Mouse (Mus musculus): ENCODE data around the gene Nme6. TPM values are rescaled to one million over a fixed set of nuclear protein-coding genes. Genes with fewer than 3 reads are reported as not detected.

Gene Nme6
- polyA plus RNA-seq, 1 experiment from 2014 or later = 98.4 TPM

DNA sequence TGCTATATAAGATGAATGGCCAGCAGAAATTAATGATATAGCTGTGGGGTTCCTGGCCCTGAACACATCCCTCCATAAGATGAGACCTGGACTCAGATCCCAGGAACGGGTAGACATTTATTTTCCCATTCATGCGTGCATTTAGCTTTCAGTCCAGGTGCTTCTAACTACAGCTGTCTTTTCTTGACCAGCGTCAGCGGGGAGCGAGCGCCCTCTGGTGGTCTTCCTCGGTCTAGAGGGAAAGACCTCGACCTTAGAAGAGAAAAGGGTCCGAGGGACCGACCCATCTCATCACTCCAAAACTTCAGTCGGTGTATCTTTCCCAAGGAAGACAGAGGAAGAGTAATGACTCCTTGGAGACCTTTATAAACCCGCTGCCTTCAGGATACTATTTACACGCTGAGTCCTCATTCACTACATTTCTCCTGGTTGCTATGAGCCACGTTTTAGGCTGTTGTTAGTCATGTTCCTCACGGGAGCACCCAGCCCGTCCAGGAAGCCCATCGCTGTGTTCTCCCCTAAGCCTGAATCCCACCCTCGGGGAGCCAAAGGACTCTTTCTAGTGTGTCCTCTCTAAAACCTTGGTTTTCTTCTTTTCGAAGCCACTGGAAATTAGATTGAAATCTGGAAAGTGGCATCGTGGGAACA lies 30.0 kb downstream of the Nme6 start:
- DNase-seq (ENCODE audit: low spot score, missing footprints) = peak; percentile 99
- no peak overlapping the region for H3K4me3 ChIP-seq (ENCODE audit: low read depth, low read length)
- no peaks in the 10 kb centered on the region for H3K4me1 ChIP-seq (ENCODE audit: control insufficient read depth, insufficient read depth, low read length)
- peak; percentile 59 for ATAC-seq (ENCODE audit: low FRiP score)
- H3K36me3 ChIP-seq (ENCODE audit: control insufficient read depth, insufficient read depth, low read length) = no peaks in the 10 kb centered on the region
- H3K4me2 ChIP-seq = 0 out of 2 replicates have a peak overlapping the region, but pooled peaks have one; percentile 6
- WGBS = 23% methylated on average over 20 of the region's 20 CpGs
- H3K27ac ChIP-seq (ENCODE audit: low read depth, low read length) = no peak overlapping the region
- no peak overlapping the region for H3K9ac ChIP-seq (ENCODE audit: low read length)
- no peaks in the 10 kb centered on the region for H3K27me3 ChIP-seq (ENCODE audit: control insufficient read depth, insufficient read depth, low read length)
- H3K9me3 ChIP-seq (ENCODE audit: control insufficient read depth, low read length) = no peaks in the 10 kb centered on the region

DNA sequence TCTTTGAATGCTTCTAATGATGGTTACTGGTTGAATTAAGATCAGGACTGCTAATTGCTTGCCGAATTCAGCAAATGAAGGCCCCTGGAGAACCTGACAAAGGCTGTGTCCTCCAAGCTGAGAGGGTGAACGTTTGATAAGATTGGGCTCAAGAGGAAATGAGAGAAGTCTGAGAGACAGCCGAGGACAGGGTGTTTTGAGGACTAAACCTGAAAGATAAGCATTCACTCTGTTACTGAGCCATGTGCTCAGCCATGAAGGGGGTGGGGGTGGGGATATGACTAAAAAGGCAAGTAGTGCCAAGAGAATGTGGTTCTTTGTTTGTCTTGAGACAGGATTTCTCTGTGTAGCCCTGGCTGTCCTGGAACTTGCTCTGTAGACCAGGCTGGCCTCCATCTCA lies 30.5 kb downstream of the Nme6 start:
- H3K36me3 ChIP-seq (ENCODE audit: control insufficient read depth, insufficient read depth, low read length) = no peaks in the 10 kb centered on the region
- WGBS = 75% methylated on average over 3 of the region's 3 CpGs
- H3K9ac ChIP-seq (ENCODE audit: low read length) = no peak overlapping the region
- no peaks in the 10 kb centered on the region for H3K4me1 ChIP-seq (ENCODE audit: control insufficient read depth, insufficient read depth, low read length)
- H3K27me3 ChIP-seq (ENCODE audit: control insufficient read depth, insufficient read depth, low read length) = no peaks in the 10 kb centered on the region
- no peak overlapping the region for H3K4me2 ChIP-seq
- no peak for ATAC-seq (ENCODE audit: low FRiP score)
- no peak overlapping the region for H3K4me3 ChIP-seq (ENCODE audit: low read depth, low read length)
- H3K9me3 ChIP-seq (ENCODE audit: control insufficient read depth, low read length) = no peaks in the 10 kb centered on the region
- no peak overlapping the region for H3K27ac ChIP-seq (ENCODE audit: low read depth, low read length)
- no peak for DNase-seq (ENCODE audit: low spot score, missing footprints)

DNA sequence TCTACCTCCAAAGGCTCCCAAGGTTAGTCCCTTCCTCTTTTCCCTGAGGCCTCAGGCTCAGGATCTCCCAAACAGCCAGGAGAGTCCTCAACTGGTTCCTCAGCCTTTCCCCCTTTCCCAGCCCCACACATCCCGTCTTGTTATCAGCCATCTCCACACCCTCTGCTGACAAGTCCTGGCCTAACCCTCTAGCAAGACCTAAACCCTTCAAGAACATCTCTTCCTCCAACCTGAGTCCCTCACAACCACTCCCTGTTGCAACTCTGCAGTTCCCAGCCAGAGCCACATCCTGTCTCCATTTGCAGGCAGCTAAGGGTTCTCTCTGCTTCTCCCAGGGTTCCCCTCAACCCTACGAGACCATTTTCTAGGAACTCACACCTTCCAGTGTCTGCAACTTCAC lies 33.7 kb downstream of the Nme6 start:
- Histone ChIP-seq H3K4me1 (ENCODE audit: control insufficient read depth, insufficient read depth, low read length) (no peaks in the 10 kb centered on the region), H3K9me3 (ENCODE audit: control insufficient read depth, low read length) (no peaks in the 10 kb centered on the region), H3K4me3 (ENCODE audit: low read depth, low read length) (no peak overlapping the region), H3K27me3 (ENCODE audit: control insufficient read depth, insufficient read depth, low read length) (no peaks in the 10 kb centered on the region), H3K27ac (ENCODE audit: low read depth, low read length) (no peak overlapping the region), H3K36me3 (ENCODE audit: control insufficient read depth, insufficient read depth, low read length) (no peaks in the 10 kb centered on the region), H3K9ac (ENCODE audit: low read length) (no peak overlapping the region), H3K4me2 (no peak overlapping the region)
- ATAC-seq (ENCODE audit: low FRiP score) = no peak
- DNase-seq (ENCODE audit: low spot score, missing footprints) = no peak
- WGBS = 73% methylated on average over 2 of the region's 2 CpGs

DNA sequence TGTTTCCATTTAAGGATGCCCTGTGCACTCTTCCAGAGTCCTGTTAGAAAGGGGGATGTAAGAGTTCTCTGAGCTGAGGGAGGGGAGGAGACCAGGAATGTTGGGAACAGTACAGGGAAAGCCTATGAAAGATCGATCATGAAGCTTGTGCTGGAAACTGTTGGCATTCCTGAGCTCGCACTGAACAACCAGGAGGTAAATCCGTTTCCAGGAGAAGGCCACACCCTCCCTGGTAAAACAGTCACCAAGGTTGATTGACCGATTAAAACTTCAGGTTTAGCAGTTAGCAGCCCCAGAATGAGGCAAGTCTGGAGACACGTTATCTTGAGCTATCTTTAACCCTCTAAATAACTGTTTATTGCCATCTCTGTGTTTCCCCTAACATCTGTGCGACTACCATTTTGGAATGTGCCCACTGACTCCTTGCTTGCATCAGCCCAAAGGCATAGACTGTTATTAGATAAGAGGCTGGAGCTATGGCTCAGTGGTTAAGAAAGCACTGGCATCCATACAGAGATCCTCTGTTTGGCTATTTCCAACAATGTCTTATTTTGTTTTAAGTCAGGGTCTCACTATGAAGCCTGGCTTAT lies 38.5 kb downstream of the Nme6 start:
- ATAC-seq (ENCODE audit: low FRiP score) (no peak), DNase-seq (ENCODE audit: low spot score, missing footprints) (no peak)
- Histone ChIP-seq H3K4me1 (ENCODE audit: control insufficient read depth, insufficient read depth, low read length) (no peaks in the 10 kb centered on the region), H3K9ac (ENCODE audit: low read length) (no peak overlapping the region), H3K4me2 (no peak overlapping the region), H3K27me3 (ENCODE audit: control insufficient read depth, insufficient read depth, low read length) (no peaks in the 10 kb centered on the region), H3K27ac (ENCODE audit: low read depth, low read length) (no peak overlapping the region), H3K36me3 (ENCODE audit: control insufficient read depth, insufficient read depth, low read length) (no peaks in the 10 kb centered on the region), H3K4me3 (ENCODE audit: low read depth, low read length) (no peak overlapping the region), H3K9me3 (ENCODE audit: control insufficient read depth, low read length) (no peaks in the 10 kb centered on the region)
- WGBS = 45% methylated on average over 6 of the region's 6 CpGs

DNA sequence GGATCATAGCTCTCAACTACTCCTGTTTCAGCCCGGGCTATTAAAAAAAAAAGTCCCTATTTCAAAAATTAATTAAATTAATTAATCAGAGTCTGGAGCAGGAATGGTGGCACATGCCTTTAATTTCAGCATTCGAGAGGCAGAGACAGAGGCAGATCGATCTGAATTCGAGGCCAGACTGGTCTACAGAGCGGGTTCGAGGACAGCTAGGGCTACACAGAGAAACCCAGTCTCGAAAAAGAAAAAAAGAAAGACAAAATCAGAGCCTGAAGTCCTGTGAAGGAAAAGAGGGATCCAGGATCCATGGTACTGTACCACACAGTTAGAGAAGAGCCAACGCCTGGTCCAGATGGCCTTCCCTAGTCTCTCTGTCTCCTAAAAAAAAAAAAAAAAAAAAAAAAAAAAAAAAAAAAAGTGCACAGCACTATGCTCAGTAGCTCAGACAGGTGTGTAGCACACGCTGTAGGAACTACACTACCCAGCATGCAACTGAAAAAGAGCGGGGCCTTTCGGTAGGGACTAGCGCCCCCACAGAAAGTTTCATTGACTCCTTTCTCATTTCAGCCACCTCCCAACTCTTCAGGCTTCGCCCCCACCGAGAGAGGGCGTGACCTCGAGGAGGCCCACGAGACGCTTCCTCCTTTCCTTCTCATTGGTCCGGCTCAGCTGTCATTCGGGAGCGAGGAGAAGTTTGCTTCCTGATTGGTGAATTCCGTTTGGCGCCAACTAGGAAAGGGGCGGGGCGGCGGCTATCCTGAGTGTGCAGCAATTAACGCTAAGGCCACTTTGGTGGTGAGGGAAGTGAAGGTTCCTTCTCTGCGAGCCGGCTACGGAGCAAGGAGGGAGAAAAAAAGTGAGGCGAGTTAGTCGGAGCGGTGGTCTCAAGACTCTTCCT lies 42.5 kb downstream of the Nme6 start, which contains the start of gene Cdc25a:
Cdc25a (plus strand) TSS at position 783 of the 895 bp plus-strand sequence.
- H3K9ac ChIP-seq (ENCODE audit: low read length) = peak within 1 kb of the TSS; percentile 98
- ATAC-seq (ENCODE audit: low FRiP score) (peak; percentile 94), DNase-seq (ENCODE audit: low spot score, missing footprints) (peak; percentile 99)
- peak within 1 kb of the TSS; percentile 99 for H3K4me3 ChIP-seq (ENCODE audit: low read depth, low read length)
- peak within 1 kb of the TSS; percentile 64 for H3K27ac ChIP-seq (ENCODE audit: low read depth, low read length)
- H3K27me3 ChIP-seq (ENCODE audit: control insufficient read depth, insufficient read depth, low read length) = no peaks in the 10 kb centered on the region
- 7% methylated on average over 33 of the region's 33 CpGs for WGBS
- no peaks in the 10 kb centered on the region for H3K9me3 ChIP-seq (ENCODE audit: control insufficient read depth, low read length)
- H3K36me3 ChIP-seq (ENCODE audit: control insufficient read depth, insufficient read depth, low read length) = peaks cover 11% of the 10 kb centered on the region
- peak within 1 kb of the TSS; percentile 85 for H3K4me2 ChIP-seq
- H3K4me1 ChIP-seq (ENCODE audit: control insufficient read depth, insufficient read depth, low read length) = peaks cover 9% of the 10 kb centered on the region; the same call in 1 of the 2 replicates

DNA sequence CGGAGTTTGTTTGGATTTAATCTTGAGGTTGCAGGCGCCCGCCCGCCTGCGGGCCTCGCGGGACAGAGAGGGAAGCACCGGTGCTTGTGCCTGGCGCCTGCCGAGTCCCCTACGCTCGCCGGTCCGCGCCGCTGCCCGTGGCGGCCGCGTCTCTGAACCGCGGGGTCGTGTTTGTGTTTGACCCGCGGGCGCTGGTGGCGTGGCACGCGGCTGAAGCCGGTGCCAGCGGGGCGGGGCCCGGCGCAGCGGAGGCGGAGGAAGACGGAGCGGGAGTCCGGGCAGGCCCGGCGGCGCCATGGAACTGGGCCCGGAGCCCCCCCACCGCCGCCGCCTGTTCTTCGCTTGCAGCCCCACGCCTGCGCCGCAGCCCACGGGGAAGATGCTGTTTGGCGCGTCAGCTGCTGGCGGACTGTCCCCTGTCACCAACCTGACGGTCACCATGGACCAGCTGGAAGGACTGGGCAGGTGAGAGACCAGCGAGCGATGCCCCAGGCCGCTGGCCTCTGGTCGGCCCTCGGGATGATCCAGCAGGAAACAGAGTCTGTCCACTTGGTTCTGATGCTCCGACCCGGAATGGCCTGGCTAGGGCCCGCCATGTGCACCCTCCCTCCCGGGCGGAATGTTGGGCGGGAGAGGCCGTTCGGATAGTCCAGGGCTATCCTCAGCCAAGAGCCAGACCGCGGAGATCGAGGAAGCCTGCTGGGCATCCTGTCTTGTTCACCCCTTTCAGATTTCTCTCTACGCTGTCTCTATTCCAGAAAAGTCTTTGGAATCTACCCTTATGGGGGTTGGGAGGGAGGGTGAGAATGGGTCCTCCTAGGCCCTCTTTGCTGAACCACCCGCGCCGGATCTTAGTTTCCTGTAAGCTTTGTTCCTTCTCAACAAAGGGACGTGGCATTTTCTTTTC lies 43.4 kb downstream of the Nme6 start:
- H3K9me3 ChIP-seq (ENCODE audit: control insufficient read depth, low read length) = no peaks in the 10 kb centered on the region
- no peaks in the 10 kb centered on the region for H3K27me3 ChIP-seq (ENCODE audit: control insufficient read depth, insufficient read depth, low read length)
- WGBS = under 1% methylated on average over 72 of the region's 76 CpGs
- peak overlapping the region; percentile 99 for H3K4me3 ChIP-seq (ENCODE audit: low read depth, low read length)
- peak overlapping the region; percentile 85 for H3K4me2 ChIP-seq
- peak; percentile 95 for DNase-seq (ENCODE audit: low spot score, missing footprints)
- peak overlapping the region; percentile 98 for H3K9ac ChIP-seq (ENCODE audit: low read length)
- H3K36me3 ChIP-seq (ENCODE audit: control insufficient read depth, insufficient read depth, low read length) = peaks cover 18% of the 10 kb centered on the region
- peak; percentile 69 for ATAC-seq (ENCODE audit: low FRiP score)
- peak overlapping the region; percentile 64 for H3K27ac ChIP-seq (ENCODE audit: low read depth, low read length)
- H3K4me1 ChIP-seq (ENCODE audit: control insufficient read depth, insufficient read depth, low read length) = peaks cover 9% of the 10 kb centered on the region; the same call in 1 of the 2 replicates

DNA sequence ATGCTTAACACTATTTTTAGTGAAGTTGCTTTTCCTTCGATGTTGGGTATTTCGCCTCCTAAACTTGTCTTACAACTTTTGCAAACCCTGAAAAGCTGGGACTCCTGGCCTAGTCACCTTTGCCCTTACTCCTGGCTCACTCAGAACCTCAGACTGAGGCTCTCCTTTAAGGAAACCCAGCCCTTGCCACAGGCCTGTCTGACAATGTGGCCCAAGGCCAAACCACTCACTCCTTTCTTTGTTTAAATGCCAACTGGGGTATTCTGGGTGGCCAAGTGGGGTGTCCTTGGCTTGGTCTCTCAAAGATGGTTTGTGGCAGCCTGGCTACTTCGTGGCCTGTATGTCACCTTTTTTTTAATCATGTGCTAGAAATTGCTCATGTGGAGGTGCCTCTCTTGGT lies 44.2 kb downstream of the Nme6 start:
- H3K4me1 ChIP-seq (ENCODE audit: control insufficient read depth, insufficient read depth, low read length) = peaks cover 9% of the 10 kb centered on the region; the same call in 1 of the 2 replicates

DNA sequence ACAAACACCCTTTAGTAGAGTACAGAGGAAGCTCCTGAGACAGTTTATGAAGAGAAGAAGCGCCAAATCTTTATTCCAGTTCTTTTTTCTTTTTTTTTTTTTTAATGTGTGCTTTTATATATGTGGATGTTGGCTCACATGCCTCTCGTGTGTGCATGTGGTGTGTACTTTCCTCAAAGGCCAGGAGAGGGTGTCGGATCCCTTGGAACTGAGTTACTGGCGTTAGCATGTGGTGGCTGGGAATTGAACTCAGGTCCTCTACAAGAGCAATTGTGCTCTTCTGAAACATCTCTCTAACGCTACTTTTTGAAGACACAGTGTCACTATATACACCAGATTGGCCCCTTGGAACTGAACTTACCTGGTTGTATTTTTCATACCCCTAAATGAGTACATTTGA lies 45.1 kb downstream of the Nme6 start:
- Histone ChIP-seq H3K27me3 (ENCODE audit: control insufficient read depth, insufficient read depth, low read length) (no peaks in the 10 kb centered on the region), H3K4me1 (ENCODE audit: control insufficient read depth, insufficient read depth, low read length) (peaks cover 9% of the 10 kb centered on the region; the same call in 1 of the 2 replicates), H3K9ac (ENCODE audit: low read length) (peak overlapping the region; percentile 98), H3K4me2 (peak overlapping the region; percentile 85), H3K36me3 (ENCODE audit: control insufficient read depth, insufficient read depth, low read length) (peaks cover 21% of the 10 kb centered on the region), H3K4me3 (ENCODE audit: low read depth, low read length) (peak overlapping the region; percentile 99), H3K27ac (ENCODE audit: low read depth, low read length) (no peak overlapping the region), H3K9me3 (ENCODE audit: control insufficient read depth, low read length) (no peaks in the 10 kb centered on the region)
- DNase-seq (ENCODE audit: low spot score, missing footprints) (no peak), ATAC-seq (ENCODE audit: low FRiP score) (no peak)
- WGBS = 72% methylated on average over 5 of the region's 5 CpGs

More for the DNA sequence above, 44.2 kb downstream of the Nme6 start:
- Histone ChIP-seq H3K36me3 (ENCODE audit: control insufficient read depth, insufficient read depth, low read length) (peaks cover 21% of the 10 kb centered on the region), H3K4me3 (ENCODE audit: low read depth, low read length) (peak overlapping the region; percentile 99), H3K27ac (ENCODE audit: low read depth, low read length) (no peak overlapping the region), H3K4me2 (peak overlapping the region; percentile 85), H3K9ac (ENCODE audit: low read length) (peak overlapping the region; percentile 98), H3K27me3 (ENCODE audit: control insufficient read depth, insufficient read depth, low read length) (no peaks in the 10 kb centered on the region), H3K9me3 (ENCODE audit: control insufficient read depth, low read length) (no peaks in the 10 kb centered on the region)
- DNase-seq (ENCODE audit: low spot score, missing footprints) (no peak), ATAC-seq (ENCODE audit: low FRiP score) (no peak)
- 15% methylated on average over 3 of the region's 3 CpGs for WGBS

Measured in midbrain, embryonic 11.5 days (tissue).